Mouse (Mus musculus) erythroblast, embryonic 14.5 days (primary cell): ENCODE results near the gene Il12rb1. TPM values are rescaled to one million over a fixed set of nuclear protein-coding genes. Genes with fewer than 3 reads are reported as not detected.

Experiments used
- H3K27me3 ChIP-seq: 2 replicates; pipeline ENCODE4 v1.6.1; 2012; ENCODE audit warnings: inconsistent platforms; ENCODE audit not compliant: control insufficient read depth
- H3K36me3 ChIP-seq: 2 replicates; pipeline ENCODE4 v1.6.1; 2012; ENCODE audit warnings: mild to moderate bottlenecking, inconsistent platforms; ENCODE audit not compliant: control insufficient read depth
- H3K4me1 ChIP-seq: 2 replicates; pipeline ENCODE4 v1.6.1; 2012; ENCODE audit warnings: inconsistent platforms; ENCODE audit not compliant: control insufficient read depth
- H3K4me3 ChIP-seq: replicated peaks from 2 replicates; pipeline ENCODE3; 2012; ENCODE audit warnings: moderate library complexity, mild to moderate bottlenecking, inconsistent platforms
- H3K9me3 ChIP-seq: 2 replicates; pipeline ENCODE4 v1.6.1; 2012; ENCODE audit warnings: low read length, inconsistent platforms, mixed read lengths; ENCODE audit not compliant: control insufficient read depth
- GATA1 ChIP-seq: IDR thresholded peaks from 2 replicates; pipeline ENCODE4 v1.6.1; 2012; ENCODE audit warnings: low read length, inconsistent platforms, mixed read lengths
- TAL1 ChIP-seq: IDR thresholded peaks from 3 replicates; pipeline ENCODE4 v1.6.1; 2012; ENCODE audit warnings: low read length, inconsistent platforms, mixed read lengths
- polyA plus RNA-seq: library from polyadenylated mRNA; stranded (reverse); fragments of >175 nt; gene quantifications from 2 replicates; pipeline ENCODE4 v1.2.3, GENCODE M21; 2012

Gene Il12rb1
- polyA plus RNA-seq, 1 experiment: 0.03 TPM

DNA sequence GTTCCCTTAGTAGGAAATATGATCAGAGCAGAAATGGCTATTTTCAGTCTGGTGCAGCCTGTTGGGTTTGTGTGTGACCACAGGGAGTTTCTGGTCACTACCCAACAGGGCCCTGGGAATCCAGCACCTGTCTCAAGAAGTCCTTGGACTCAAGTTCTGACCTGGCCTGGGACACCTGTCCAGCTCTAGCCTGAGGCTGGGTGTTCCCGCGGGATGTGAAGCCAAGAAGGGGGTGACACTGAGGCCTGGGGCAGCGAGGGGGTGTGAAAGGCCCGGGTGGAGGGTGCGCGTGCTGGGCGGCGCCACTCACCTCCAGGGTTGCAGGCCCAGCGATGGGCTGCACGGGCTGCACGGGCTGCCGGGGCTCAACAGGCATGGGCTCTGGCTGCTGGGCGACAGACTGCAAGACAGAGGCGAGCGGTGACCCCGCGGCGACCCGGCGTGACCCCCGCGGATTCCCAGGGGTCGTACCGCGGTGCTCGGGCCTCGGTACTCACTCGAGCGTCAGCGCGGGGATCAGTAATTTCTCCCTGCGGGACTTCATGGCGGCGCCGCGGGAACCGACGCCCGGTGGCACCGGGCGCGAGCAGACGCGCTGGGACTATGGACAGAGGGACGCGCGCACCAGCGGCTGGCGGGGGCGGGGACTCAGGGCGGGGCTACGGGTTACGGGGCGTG, 11.7 kb upstream of the Il12rb1 start:
- H3K4me1 ChIP-seq: peaks cover 63% of the 10 kb centered on the region
- peaks cover 7% of the 10 kb centered on the region for H3K9me3 ChIP-seq
- peak overlapping the region; percentile 68 for H3K4me3 ChIP-seq
- no peak for TF ChIP-seq TAL1
- peaks cover 78% of the 10 kb centered on the region for H3K27me3 ChIP-seq
- H3K36me3 ChIP-seq: no peaks in the 10 kb centered on the region

DNA sequence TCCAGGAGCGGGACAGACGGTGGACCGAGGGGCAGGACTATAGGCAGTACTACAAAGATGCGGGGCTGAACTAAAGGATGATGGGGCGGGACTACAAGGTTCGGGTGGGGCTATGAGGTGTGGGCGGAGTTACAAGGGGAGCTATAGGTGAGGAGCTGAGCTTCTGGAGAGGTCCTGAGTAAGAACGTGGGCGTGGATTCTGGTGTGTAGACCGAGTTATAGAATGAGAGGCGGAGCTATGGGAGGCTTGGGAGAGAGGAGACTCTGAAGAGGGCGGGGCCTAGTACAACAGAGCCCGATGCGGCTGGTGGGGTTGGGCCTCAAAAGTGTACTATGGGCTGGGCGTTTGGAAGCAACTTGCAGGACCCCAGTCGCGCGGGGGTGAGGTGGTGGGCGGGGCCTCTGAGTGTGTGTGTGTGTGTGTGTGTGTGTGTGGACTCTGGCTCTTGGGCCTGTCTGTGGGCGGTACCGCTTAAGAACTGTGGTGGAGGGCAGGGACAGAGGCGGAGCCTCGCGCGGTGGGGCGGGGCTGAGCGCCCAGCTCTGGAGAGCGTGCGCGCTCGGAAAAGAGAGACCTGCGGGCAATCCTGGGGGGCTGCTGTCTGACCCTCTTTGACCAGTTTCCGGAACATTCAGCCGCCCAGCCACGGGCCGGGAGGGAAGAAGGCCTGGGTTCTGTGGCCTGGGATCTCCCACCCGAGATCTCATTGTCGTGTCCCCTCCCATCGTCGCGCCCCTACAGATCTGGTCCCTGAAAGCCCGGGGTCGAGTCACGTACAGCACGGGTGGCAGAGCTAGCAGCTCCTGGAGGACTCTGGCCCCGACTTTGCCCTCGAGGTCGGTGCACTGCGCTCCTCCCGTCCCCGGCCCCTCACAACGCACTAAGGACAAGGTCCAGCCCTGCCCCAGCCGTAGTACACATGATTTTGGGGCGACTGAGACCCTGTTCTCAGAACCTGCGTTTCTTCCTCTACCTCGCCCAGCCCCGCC, 10.9 kb upstream of the Il12rb1 start:
- H3K4me3 ChIP-seq: peak overlapping the region; percentile 68
- TF ChIP-seq TAL1: no peak
- no peak for TF ChIP-seq GATA1
- peaks cover 6% of the 10 kb centered on the region for H3K9me3 ChIP-seq
- peaks cover 81% of the 10 kb centered on the region for H3K27me3 ChIP-seq
- no peaks in the 10 kb centered on the region for H3K36me3 ChIP-seq
- H3K4me1 ChIP-seq: peaks cover 62% of the 10 kb centered on the region

DNA sequence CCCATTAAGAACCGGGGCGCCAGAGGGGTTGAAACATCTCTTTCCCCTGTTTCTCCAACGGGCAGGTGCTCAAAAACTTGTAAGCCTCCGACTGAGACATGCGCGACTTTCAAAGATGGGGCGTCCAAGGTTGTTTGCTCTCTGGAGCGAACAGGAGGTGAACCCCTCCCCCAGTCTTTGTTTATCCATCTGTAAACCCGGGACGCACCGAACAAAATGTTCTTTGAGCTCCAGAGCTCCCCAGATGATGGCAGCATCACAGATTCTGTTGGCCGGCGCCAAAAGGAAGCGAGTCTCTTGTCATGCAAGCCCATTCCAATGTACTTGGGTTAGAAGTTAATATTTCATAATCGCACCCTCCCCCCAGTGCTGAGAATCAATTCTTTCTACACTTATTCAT, 10.0 kb upstream of the Il12rb1 start:
- H3K4me1 ChIP-seq: peaks cover 60% of the 10 kb centered on the region
- no peak overlapping the region for H3K4me3 ChIP-seq
- no peaks in the 10 kb centered on the region; the same call in 1 of the 2 replicates for H3K9me3 ChIP-seq
- peaks cover 78% of the 10 kb centered on the region for H3K27me3 ChIP-seq
- TF ChIP-seq TAL1 (no peak), GATA1 (no peak)
- no peaks in the 10 kb centered on the region for H3K36me3 ChIP-seq

DNA sequence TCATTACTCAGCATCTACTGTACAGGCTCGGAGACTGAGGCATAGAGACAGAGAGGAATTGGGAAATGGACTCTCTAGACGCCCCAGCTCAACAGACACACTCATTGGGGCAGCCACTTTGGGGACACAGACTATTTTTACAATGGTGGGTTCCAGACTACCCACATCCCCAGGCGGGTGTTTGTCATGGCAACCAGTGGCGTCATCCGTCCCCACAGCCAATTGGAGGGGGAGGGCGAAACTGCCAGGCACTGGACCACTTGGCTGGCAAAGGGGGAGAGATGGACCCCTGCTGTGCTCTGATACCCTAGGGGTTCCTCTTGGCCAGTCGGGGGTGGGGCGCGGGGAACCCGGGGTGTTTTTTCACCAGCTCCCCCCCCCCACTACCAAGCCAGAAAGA, 7.6 kb upstream of the Il12rb1 start:
- peaks cover 66% of the 10 kb centered on the region for H3K4me1 ChIP-seq
- H3K27me3 ChIP-seq: peaks cover 62% of the 10 kb centered on the region
- no peaks in the 10 kb centered on the region; the same call in 1 of the 2 replicates for H3K9me3 ChIP-seq
- no peak overlapping the region for H3K4me3 ChIP-seq
- TF ChIP-seq GATA1 (no peak), TAL1 (no peak)
- no peaks in the 10 kb centered on the region for H3K36me3 ChIP-seq

DNA sequence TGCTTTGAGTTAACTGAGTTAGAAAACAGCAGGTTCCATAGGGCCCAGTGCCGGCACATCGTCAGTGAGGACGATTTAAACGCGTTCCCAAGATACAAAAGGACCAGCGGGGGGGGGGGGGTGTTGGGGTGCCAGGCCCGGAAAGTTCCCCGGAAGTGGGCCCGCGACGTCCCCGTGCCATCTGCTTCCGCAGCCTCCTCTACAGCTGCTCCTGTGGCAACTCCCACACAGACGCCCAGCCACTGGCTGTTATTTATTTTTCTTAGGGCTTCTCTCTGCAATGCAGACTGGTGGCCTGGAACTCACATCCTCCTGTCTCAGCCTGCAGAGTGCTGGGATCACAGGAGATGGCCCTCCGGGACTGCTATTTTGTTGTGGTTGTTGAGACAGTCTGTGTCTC, 7.1 kb upstream of the Il12rb1 start:
- peaks cover 66% of the 10 kb centered on the region for H3K4me1 ChIP-seq
- H3K9me3 ChIP-seq: no peaks in the 10 kb centered on the region; the same call in 1 of the 2 replicates
- TF ChIP-seq GATA1 (no peak), TAL1 (no peak)
- peaks cover 60% of the 10 kb centered on the region for H3K27me3 ChIP-seq
- no peak overlapping the region for H3K4me3 ChIP-seq
- H3K36me3 ChIP-seq: no peaks in the 10 kb centered on the region

DNA sequence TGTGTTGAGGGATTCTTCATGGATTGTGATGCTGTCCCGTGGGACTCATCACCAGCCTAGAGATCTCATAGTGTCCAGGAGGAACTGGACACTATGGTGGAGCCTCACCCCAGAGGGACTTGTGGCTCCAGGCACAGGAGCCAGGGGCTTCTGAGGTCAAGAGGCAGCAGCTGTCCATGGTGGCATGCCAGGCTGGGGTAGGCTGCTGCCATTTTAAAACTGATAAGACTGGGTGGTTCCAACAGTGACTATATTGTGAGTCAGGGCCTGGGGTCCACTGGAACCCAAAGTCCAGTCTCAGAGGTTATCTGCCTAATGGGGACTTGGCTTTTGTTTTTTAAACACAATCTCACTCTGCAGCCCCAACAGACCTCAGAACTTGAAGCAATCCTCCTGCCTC, 6.4 kb upstream of the Il12rb1 start:
- Histone ChIP-seq H3K4me1 (peaks cover 65% of the 10 kb centered on the region), H3K27me3 (peaks cover 53% of the 10 kb centered on the region), H3K36me3 (no peaks in the 10 kb centered on the region), H3K4me3 (no peak overlapping the region), H3K9me3 (no peaks in the 10 kb centered on the region; the same call in 1 of the 2 replicates)
- TF ChIP-seq TAL1 (no peak), GATA1 (no peak)

DNA sequence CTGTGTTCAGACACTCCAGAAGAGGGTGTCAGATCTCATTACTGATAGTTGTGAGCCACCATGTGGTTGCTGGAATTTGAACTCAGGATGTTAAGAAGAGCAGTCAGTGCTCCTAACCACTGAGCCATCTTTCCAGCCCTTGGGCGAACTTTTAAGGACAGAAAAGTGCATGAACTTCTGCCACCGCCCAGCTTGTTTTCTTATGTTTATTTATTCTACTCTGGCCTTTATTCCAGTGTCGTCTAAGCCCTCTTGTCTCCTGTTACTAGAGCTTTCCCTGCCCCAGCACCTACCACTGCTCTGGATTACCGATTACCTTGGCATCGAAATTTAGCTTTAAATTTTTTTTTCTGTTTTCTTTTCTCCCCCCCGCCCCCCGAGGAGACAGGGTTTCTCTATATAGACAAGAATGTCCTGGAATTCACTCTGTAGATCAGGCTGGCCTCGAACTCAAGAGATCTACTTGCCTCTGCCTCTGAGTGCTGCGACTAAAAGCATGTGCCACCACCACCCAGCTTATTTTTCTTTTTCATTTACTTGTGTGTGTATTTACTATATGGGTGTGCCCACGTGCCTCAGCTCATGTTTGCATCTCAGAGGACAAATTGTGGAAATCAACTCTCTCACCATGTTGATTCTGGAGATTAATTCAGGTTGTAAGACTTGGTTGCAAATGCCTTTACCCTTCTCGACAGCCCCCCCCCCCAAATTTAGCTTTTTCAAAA, 5.3 kb upstream of the Il12rb1 start:
- H3K9me3 ChIP-seq: no peaks in the 10 kb centered on the region; the same call in 1 of the 2 replicates
- TF ChIP-seq TAL1 (no peak), GATA1 (no peak)
- peak overlapping the region; percentile 66 for H3K4me3 ChIP-seq
- peaks cover 62% of the 10 kb centered on the region for H3K4me1 ChIP-seq
- peaks cover 42% of the 10 kb centered on the region for H3K27me3 ChIP-seq
- H3K36me3 ChIP-seq: no peaks in the 10 kb centered on the region

DNA sequence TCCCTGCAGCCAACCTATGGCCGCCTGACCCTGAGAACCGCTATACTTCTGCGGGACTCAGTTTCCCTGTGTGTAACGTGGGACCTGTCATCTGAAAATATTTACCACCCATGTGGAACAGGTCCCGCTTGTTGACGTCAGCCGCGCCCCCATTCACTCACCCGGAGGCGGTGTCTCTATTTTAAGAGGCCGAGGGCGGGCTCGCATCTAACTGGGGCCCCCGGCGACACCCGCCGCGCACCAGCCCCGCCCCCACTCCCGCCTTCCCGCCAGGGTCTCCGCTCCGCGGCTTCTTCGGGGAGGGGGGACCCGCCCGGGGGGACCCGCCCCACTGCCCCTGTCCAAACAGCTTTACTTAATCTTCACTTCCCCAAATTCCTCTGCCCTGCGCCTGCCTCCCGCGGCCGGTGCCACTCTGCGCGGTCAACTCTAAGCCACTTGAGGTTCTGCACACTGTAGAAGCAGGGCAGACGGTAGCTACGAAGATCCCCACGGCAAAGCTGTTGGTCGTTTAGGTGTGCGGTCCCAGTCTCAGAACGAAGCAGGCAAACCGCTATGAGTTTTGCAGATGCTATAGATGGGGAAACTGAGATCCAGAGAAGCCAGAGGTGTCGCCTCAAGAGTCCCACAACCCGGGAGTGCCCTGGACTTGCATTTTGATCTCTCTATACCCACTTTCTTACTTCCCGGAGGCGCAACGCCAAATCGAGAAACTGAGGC, 4.3 kb upstream of the Il12rb1 start:
- Histone ChIP-seq H3K4me1 (peaks cover 57% of the 10 kb centered on the region), H3K4me3 (peak overlapping the region; percentile 66), H3K36me3 (no peaks in the 10 kb centered on the region), H3K27me3 (peaks cover 33% of the 10 kb centered on the region), H3K9me3 (no peaks in the 10 kb centered on the region)
- TF ChIP-seq GATA1 (no peak), TAL1 (no peak)
